Mouse (Mus musculus): ENCODE measurements at regions not wholly inside any gene's neighbourhood (a gene's known extent, or its start where the extent isn't known, plus 50 kb on each side); places are given as distances from the start of the nearest gene placed in this dataset.

DNA sequence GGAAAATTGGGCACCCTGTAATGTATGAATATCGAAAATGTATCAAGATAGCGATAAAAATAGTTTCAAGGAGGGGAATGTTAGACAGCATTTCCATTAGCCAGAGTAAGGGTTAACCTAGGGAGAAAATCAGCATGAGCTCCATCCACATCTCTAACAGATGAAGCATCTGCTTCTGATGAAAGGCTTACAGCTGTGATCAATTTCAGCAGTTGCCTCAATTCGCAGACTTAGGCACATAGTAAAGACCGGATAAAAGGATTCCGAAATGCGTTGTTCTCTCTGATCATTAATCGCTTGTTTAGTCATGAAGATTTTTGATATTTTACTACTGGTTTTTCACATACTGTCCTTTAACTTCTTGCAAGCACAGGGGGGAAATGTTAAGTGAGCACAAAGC, 1706.8 kb downstream of the Efnb2 start:
- TF ChIP-seq CTCF (IDR thresholded peaks at IDR 0.05; ENCODE audit: insufficient read depth, low read length) = no peak
- no peak for TF ChIP-seq POLR2A (IDR thresholded peaks at IDR 0.05; ENCODE audit: borderline replicate concordance, extremely low read depth, low read depth, low read length)
- WGBS = 71% methylated on average over 7 of the region's 7 CpGs
- Histone ChIP-seq H3K4me1 (ENCODE audit: control insufficient read depth, insufficient read depth, low read length) (no peaks in the 10 kb centered on the region), H3K4me3 (replicated peaks; ENCODE audit: extremely low read depth, low read depth, low read length) (no peak overlapping the region)
- no peak for DNase-seq

DNA sequence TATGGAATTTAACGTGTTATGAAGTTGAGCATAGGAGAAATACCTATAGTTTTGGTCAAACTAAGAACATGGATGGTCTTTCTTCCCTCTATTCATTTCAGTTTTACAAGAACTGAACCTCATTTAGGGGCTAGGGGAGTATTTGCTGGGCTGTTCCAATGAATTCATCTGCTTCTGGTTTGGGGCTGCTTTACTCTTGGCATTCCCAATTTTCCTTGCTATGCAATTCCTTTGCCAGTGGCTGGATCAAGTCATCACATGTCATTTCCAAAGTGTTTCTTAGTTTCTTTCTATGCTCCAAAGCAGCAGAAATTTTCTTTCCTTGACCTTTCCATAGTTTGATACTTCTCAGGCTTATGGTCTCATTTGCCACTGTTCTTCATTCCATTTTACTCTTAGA, 1738.6 kb downstream of the Efnb2 start:
- H3K4me3 ChIP-seq (replicated peaks; ENCODE audit: extremely low read depth, low read depth, low read length) = no peak overlapping the region
- TF ChIP-seq CTCF (IDR thresholded peaks at IDR 0.05; ENCODE audit: insufficient read depth, low read length) (no peak), POLR2A (IDR thresholded peaks at IDR 0.05; ENCODE audit: borderline replicate concordance, extremely low read depth, low read depth, low read length) (no peak)
- no peaks in the 10 kb centered on the region for H3K4me1 ChIP-seq (ENCODE audit: control insufficient read depth, insufficient read depth, low read length)
- DNase-seq = no peak
- WGBS = 84% methylated on average over 1 of the region's 1 CpGs

DNA sequence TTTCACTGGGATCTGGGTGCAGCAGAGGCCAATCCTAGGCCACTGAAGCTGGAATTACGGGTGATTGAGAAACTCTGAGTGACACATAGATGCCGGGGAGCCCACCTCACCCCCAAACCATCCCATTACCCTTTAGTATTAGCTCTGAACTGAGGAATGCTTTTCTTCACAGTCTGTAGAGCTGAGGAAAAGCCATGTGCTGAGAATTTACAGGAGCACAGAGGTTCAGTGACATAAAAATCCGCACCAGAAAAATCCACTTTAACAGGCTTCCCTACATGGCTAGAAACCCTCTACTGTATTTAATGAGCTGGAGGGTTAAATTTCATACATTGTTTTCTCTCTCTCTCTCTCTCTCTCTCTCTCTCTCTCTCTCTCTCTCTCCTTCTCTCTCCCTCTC, 1753.4 kb downstream of the Efnb2 start:
- no peaks in the 10 kb centered on the region for H3K4me1 ChIP-seq (ENCODE audit: control insufficient read depth, insufficient read depth, low read length)
- WGBS = 76% methylated on average over 3 of the region's 3 CpGs
- DNase-seq = no peak
- no peak for TF ChIP-seq POLR2A (IDR thresholded peaks at IDR 0.05; ENCODE audit: borderline replicate concordance, extremely low read depth, low read depth, low read length)
- TF ChIP-seq CTCF (IDR thresholded peaks at IDR 0.05; ENCODE audit: insufficient read depth, low read length) = no peak
- H3K4me3 ChIP-seq (replicated peaks; ENCODE audit: extremely low read depth, low read depth, low read length) = no peak overlapping the region

DNA sequence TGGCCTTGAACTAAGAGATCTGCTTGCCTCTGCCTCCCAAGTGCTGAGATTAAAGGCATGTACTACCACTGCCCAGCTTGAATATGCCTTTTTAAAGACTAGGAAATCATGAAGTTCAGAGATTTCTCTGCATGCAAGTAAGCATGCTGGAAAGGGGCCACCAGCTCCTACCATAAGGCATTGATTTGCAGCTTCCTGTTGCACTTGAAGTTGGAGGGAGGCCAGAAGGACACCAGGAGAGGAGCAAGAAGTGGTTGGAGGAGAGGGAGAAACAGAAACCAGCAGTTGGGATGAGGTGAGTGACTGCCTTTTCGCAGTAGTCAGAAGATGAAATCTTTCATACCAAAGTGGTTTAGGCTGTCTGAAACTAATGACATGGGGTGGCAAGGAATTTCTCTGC, 1769.6 kb downstream of the Efnb2 start:
- 63% methylated on average over 1 of the region's 1 CpGs for WGBS
- H3K4me3 ChIP-seq (replicated peaks; ENCODE audit: extremely low read depth, low read depth, low read length) = no peak overlapping the region
- no peaks in the 10 kb centered on the region for H3K4me1 ChIP-seq (ENCODE audit: control insufficient read depth, insufficient read depth, low read length)
- DNase-seq = no peak
- TF ChIP-seq POLR2A (IDR thresholded peaks at IDR 0.05; ENCODE audit: borderline replicate concordance, extremely low read depth, low read depth, low read length) (no peak), CTCF (IDR thresholded peaks at IDR 0.05; ENCODE audit: insufficient read depth, low read length) (no peak)

DNA sequence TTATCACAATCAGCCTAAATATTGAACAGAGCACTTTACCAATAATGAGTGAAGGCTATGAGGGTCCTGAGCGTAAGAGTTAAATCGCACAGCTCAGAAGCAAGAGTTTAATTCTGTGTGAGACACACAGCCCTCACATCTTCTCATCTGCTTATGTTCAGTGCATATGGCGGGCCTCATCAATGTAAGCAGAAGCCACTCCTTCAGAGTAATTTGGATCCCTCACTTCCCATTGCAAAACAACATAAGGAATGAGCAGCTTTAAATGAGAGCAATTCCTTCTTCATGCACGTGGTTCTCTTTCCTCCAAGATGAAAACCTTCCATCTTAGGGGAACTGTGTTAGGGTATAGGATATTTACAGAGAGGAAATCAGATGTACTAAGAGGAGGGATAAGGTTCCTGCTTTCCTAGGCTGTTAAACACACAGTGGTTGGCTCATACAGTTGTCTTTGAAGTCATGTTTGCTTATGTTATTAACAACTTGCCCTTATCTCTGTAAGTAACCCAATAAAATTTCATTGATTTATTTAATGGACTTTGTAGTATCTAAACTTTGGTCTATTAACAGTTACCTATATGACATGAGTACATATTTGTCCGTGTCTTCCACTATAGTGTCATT, 1774.2 kb downstream of the Efnb2 start:
- 78% methylated on average over 5 of the region's 5 CpGs for WGBS
- H3K4me3 ChIP-seq (replicated peaks; ENCODE audit: extremely low read depth, low read depth, low read length) = no peak overlapping the region
- no peak for DNase-seq
- H3K4me1 ChIP-seq (ENCODE audit: control insufficient read depth, insufficient read depth, low read length) = no peaks in the 10 kb centered on the region
- TF ChIP-seq POLR2A (IDR thresholded peaks at IDR 0.05; ENCODE audit: borderline replicate concordance, extremely low read depth, low read depth, low read length) (no peak), CTCF (IDR thresholded peaks at IDR 0.05; ENCODE audit: insufficient read depth, low read length) (no peak)

DNA sequence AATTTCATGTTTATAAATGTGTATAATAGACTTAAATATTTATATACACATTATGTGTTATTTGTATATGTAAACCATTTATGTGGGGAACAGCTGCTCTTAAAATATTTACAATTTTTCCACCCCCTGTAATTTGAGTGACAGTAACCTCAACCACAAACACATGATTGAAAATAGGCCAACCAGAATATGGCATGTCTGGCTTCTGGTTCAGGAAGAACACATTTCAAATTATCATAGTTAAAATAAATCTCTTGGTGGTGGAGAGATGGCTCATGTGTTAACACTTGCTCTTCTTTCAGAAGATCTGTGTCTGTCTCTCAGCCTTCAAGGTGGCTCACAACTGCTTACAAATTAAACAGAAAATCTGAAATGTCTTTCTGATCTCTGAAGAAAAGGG, 1776.2 kb downstream of the Efnb2 start:
- no peaks in the 10 kb centered on the region for H3K4me1 ChIP-seq (ENCODE audit: control insufficient read depth, insufficient read depth, low read length)
- DNase-seq = no peak
- H3K4me3 ChIP-seq (replicated peaks; ENCODE audit: extremely low read depth, low read depth, low read length) = no peak overlapping the region
- TF ChIP-seq POLR2A (IDR thresholded peaks at IDR 0.05; ENCODE audit: borderline replicate concordance, extremely low read depth, low read depth, low read length) (no peak), CTCF (IDR thresholded peaks at IDR 0.05; ENCODE audit: insufficient read depth, low read length) (no peak)

DNA sequence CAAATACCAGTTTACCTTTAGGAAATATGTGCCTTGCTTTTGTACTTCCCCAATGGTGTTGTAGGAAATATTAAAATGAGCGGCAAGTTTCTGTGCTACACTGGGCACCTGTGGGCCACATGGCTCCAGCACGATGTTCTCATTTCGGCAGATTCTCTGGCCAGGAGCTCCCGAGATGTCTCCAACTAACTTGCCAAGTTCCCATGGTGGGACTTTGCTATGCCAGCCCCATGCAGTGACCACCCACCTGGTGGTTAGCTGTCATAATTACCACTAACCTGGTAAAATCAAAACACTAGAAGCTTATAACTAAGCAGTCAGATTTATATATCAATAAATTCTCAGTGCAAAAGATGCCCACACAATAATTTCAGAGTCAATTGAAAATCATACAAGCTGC, 1777.5 kb upstream of the Slc10a2 start:
- no peak for DNase-seq
- WGBS = 88% methylated on average over 4 of the region's 4 CpGs
- TF ChIP-seq POLR2A (IDR thresholded peaks at IDR 0.05; ENCODE audit: borderline replicate concordance, extremely low read depth, low read depth, low read length) (no peak), CTCF (IDR thresholded peaks at IDR 0.05; ENCODE audit: insufficient read depth, low read length) (no peak)
- H3K4me1 ChIP-seq (ENCODE audit: control insufficient read depth, insufficient read depth, low read length) = no peaks in the 10 kb centered on the region
- no peak overlapping the region for H3K4me3 ChIP-seq (replicated peaks; ENCODE audit: extremely low read depth, low read depth, low read length)
